Mouse (Mus musculus) testis, adult 10 weeks (tissue): ENCODE data around the gene Ppef2. TPM values are rescaled to one million over a fixed set of nuclear protein-coding genes. Genes with fewer than 3 reads are reported as not detected.

Experiments used
- polyA plus RNA-seq: library from polyadenylated mRNA; stranded (reverse); fragments of 350-450 nt; fragmentation: Illumina TruSeq; extraction: RNeasy Lipid Tissue Mini Kit (QIAGEN cat#74804); gene quantifications from one replicate; pipeline ENCODE4 v1.2.3, GENCODE M21; 2014; ENCODE audit warnings: low read depth, low replicate concordance

Ppef2 gene
- 0.28 TPM for polyA plus RNA-seq

DNA sequence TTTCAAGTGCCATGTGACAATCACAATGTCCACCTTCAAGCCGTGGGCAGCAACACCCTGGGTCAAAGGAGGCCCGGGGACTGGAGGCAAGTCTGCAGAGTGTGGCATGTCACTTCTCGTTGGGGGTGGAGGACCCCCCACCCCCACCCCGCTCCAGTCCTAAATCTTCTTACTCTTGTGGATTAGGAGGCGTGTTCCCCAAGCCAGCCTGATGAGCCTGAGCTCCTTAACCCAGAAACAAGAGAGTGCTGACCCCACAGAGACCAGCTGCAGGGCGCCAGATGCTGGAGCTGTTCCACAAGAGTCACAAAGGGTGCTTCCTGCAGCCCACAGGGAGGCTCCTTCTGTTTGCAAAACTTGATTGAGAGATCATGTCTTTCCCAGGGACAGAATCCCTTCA lies at the start of gene Ppef2:
Gene Ppef2 (minus strand): TSS at position 61 of the 400 bp plus-strand sequence.

GRCm38 (mm10) chr5:92277437-92278394 lies 21.6 kb upstream of the Ppef2 start, which contains the start of gene Naaa:
TSS of gene Naaa (minus strand) at chr5:92278170.

DNA sequence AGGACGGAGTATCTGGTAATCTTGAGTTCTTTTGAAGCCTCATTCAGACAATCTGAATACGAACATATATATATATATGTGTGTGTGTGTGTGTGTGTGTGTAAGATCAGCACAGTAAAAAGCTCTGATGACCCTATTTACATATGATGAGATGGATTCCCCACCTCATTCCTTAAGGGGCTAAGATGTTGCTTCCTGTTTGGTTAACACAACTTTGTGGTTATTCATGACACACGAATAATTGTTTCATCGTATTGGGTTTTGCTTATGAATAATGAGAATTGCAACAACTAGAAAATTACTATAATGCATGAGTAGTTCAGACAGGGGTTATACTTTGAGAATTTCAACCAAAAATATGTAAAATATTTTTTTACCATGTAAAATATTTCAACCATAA lies 40.8 kb downstream of the Ppef2 start, which contains the start of gene U90926:
Gene U90926 (minus strand): TSS at position 101 of the 400 bp plus-strand sequence.

Other genes starting within 250 kb of the Ppef2 start
- gene Cdkl2, start 212.4 kb downstream of the Ppef2 start, polyA plus RNA-seq, result 180 TPM
- gene G3bp2, start 172.6 kb downstream of the Ppef2 start, polyA plus RNA-seq, result 130 TPM
- gene Uso1, start 118.3 kb downstream of the Ppef2 start, polyA plus RNA-seq, result 42.7 TPM
- 2.5 TPM for gene U90926, start 40.9 kb downstream of the Ppef2 start, polyA plus RNA-seq
- 1.5 TPM for gene Naaa, start 21.9 kb upstream of the Ppef2 start, polyA plus RNA-seq
- gene Sdad1, start 54.2 kb upstream of the Ppef2 start, polyA plus RNA-seq, result 72.5 TPM
- 0.99 TPM for gene Cxcl9, start 71.8 kb upstream of the Ppef2 start, polyA plus RNA-seq
- gene Art3, start 75.5 kb upstream of the Ppef2 start, polyA plus RNA-seq, result 342 TPM
- not detected for gene Cxcl10, start 92.6 kb upstream of the Ppef2 start, polyA plus RNA-seq
- gene Nup54, start 178.9 kb upstream of the Ppef2 start, polyA plus RNA-seq, result 46.3 TPM